Mouse (Mus musculus): ENCODE measurements around the gene Colec11. TPM values are rescaled to one million over a fixed set of nuclear protein-coding genes. Genes with fewer than 3 reads are reported as not detected.

The Colec11 gene
- polyA plus RNA-seq, 1 experiment from 2014 or later = 7.9 TPM

DNA sequence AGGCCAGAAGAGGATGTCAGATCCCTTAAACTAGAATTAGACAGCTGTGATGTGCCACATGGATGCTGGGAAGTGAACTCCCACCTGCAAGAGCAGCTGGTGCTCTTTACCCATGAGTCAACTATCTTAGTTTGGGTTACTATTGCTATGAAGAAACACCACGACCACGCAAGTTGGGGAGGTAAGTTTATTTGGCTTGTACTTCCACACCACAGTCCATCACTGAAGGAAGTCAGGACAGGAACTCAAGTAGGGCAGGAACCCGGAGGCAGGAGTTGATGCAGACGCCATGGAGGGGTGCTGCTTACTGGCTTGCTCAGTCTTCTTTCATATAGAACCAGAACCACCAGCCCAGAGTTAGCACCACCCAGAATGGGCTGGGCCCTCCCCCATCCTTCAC is 3.9 kb upstream of the Colec11 start:
- H3K4me1 ChIP-seq = peaks cover 23% of the 10 kb centered on the region
- no peak overlapping the region for H3K4me2 ChIP-seq
- 59% methylated on average over 4 of the region's 4 CpGs for WGBS
- no peak overlapping the region for H3K9ac ChIP-seq
- peaks cover 45% of the 10 kb centered on the region for H3K36me3 ChIP-seq
- no peaks in the 10 kb centered on the region for H3K9me3 ChIP-seq
- H3K4me3 ChIP-seq = no peak overlapping the region
- H3K27ac ChIP-seq (replicated peaks) = no peak overlapping the region
- ATAC-seq (ENCODE audit: extremely low read depth, insufficient number of reproducible peaks, low FRiP score, low TSS enrichment) = no peak
- H3K27me3 ChIP-seq (replicated peaks) = no peaks in the 10 kb centered on the region

DNA sequence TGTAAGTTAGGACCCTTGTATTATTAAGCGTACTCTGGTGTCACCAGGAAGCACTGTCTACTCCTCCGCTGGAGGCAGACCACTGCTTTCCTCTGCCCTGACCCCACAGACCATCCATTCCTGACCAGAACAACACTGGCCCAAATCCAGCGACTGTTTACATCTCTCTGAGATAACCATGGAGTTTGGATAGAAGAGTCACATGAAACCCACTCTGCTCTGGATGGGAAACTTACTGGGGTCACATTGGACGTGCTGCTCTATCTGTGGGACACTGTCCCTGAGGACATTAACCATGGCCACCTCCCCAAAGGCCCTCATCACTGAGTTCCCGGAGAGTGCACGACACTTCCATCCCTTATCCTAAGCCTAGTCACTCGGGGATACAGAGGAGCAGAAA is 2.2 kb upstream of the Colec11 start:
- no peak overlapping the region for H3K4me2 ChIP-seq
- WGBS = 58% methylated on average over 7 of the region's 7 CpGs
- ATAC-seq (ENCODE audit: extremely low read depth, insufficient number of reproducible peaks, low FRiP score, low TSS enrichment) = no peak

GRCm38 (mm10) chr12:28624251-28624650 is 1.1 kb upstream of the Colec11 start:
- Histone ChIP-seq H3K4me3 (no peak overlapping the region), H3K9me3 (no peaks in the 10 kb centered on the region), H3K27ac (replicated peaks) (no peak overlapping the region), H3K27me3 (replicated peaks) (no peaks in the 10 kb centered on the region), H3K4me1 (peaks cover 37% of the 10 kb centered on the region), H3K4me2 (no peak overlapping the region), H3K9ac (no peak overlapping the region), H3K36me3 (peaks cover 16% of the 10 kb centered on the region)
- 75% methylated on average over 2 of the region's 2 CpGs for WGBS
- ATAC-seq (ENCODE audit: extremely low read depth, insufficient number of reproducible peaks, low FRiP score, low TSS enrichment) = no peak

More for the DNA sequence above, 2.2 kb upstream of the Colec11 start:
- H3K4me1 ChIP-seq = peaks cover 37% of the 10 kb centered on the region
- peaks cover 28% of the 10 kb centered on the region for H3K36me3 ChIP-seq
- H3K9ac ChIP-seq = no peak overlapping the region
- H3K27me3 ChIP-seq (replicated peaks) = no peaks in the 10 kb centered on the region
- no peaks in the 10 kb centered on the region for H3K9me3 ChIP-seq
- H3K27ac ChIP-seq (replicated peaks) = no peak overlapping the region
- H3K4me3 ChIP-seq = no peak overlapping the region

DNA sequence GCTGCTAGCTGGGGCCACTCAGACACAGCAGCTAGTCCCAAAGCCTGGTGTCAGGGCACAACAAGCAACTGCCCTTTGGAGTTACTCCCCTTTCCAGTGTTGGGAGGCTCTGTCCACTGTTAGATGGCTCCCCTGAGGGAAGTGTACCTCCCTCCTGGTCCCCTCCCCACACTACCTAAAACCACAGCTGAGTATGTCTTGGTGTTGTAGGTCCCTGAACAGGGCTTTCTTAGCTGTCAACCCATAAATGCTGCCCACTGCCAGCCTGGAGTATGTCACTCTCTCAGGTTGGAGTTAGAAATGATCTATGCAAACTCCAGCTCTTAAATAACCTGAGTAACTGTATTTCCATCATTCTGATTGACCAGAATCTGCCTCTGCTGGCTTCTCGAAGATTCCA is 536 bp downstream of the Colec11 start:
- Histone ChIP-seq H3K9me3 (no peaks in the 10 kb centered on the region), H3K36me3 (peaks cover under 1% of the 10 kb centered on the region; the same call in 1 of the 2 replicates), H3K9ac (peak overlapping the region; percentile 58; the same call in 1 of the 2 replicates), H3K27ac (replicated peaks) (peak overlapping the region; percentile 69), H3K4me3 (0 out of 2 replicates have a peak overlapping the region, but pooled peaks have one; percentile 20), H3K4me2 (peak overlapping the region; percentile 62), H3K27me3 (replicated peaks) (no peaks in the 10 kb centered on the region), H3K4me1 (peaks cover 37% of the 10 kb centered on the region)
- 45% methylated on average over 1 of the region's 1 CpGs for WGBS
- no peak for ATAC-seq (ENCODE audit: extremely low read depth, insufficient number of reproducible peaks, low FRiP score, low TSS enrichment)

GRCm38 (mm10) chr12:28622167-28622532 is 1.0 kb downstream of the Colec11 start:
- Histone ChIP-seq H3K9me3 (no peaks in the 10 kb centered on the region), H3K4me3 (peak overlapping the region; percentile 24; the same call in 1 of the 2 replicates), H3K36me3 (no peaks in the 10 kb centered on the region), H3K9ac (peak overlapping the region; percentile 58), H3K4me1 (peaks cover 37% of the 10 kb centered on the region), H3K4me2 (peak overlapping the region; percentile 62), H3K27me3 (replicated peaks) (no peaks in the 10 kb centered on the region), H3K27ac (replicated peaks) (peak overlapping the region; percentile 69)
- WGBS = 19% methylated on average over 5 of the region's 5 CpGs
- ATAC-seq (ENCODE audit: extremely low read depth, insufficient number of reproducible peaks, low FRiP score, low TSS enrichment) = no peak

DNA sequence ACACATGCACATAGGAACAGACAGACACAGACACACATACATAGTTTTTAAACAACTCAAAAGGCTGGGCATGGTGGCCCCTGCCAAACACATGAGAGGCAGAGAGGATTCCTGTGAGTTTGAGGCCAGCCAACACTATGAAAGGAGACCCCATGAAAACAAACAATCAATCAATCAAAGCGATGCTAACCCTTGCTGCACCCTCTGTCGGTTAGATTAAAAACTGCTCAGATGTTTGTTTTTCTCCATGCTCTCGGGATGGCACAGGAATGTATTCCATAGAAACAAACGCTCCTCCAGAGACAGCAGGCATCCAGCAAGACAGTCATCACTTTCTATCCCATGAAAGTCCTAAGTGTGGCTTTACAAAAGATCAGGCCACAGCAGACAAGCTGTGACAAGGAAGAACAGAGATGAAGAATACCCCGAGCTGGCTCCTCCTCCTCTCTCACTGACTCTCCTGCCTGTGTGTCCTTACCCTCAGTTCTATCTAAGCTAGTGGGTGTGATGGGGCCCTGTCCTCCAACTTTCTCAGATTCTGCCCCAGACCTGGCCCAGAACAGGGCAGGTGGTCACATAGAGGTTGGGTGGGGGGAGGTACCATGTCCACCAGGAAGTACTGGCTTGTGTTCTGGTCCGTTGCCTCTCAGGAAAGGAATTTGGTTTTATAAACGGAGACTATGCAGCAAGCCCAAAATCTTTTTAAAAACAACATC is 1.6 kb downstream of the Colec11 start:
- no peaks in the 10 kb centered on the region for H3K27me3 ChIP-seq (replicated peaks)
- whole genome bisulfite sequencing = 10% methylated on average over 7 of the region's 7 CpGs
- H3K9ac ChIP-seq = peak overlapping the region; percentile 58
- peak overlapping the region; percentile 69 for H3K27ac ChIP-seq (replicated peaks)
- H3K4me1 ChIP-seq = peaks cover 37% of the 10 kb centered on the region
- peak overlapping the region; percentile 62 for H3K4me2 ChIP-seq
- H3K4me3 ChIP-seq = peak overlapping the region; percentile 24
- no peaks in the 10 kb centered on the region for H3K9me3 ChIP-seq
- no peaks in the 10 kb centered on the region for H3K36me3 ChIP-seq
- 0 out of 2 replicates have a peak, but pooled peaks have one; percentile 34 for ATAC-seq (ENCODE audit: extremely low read depth, insufficient number of reproducible peaks, low FRiP score, low TSS enrichment)

- H3K4me2 ChIP-seq = no peak overlapping the region
- no peak overlapping the region for H3K4me3 ChIP-seq
- whole genome bisulfite sequencing = 49% methylated on average over 4 of the region's 4 CpGs
Observed at GRCm38 (mm10) chr12:28617297-28617696, 5.9 kb downstream of the Colec11 start.

DNA sequence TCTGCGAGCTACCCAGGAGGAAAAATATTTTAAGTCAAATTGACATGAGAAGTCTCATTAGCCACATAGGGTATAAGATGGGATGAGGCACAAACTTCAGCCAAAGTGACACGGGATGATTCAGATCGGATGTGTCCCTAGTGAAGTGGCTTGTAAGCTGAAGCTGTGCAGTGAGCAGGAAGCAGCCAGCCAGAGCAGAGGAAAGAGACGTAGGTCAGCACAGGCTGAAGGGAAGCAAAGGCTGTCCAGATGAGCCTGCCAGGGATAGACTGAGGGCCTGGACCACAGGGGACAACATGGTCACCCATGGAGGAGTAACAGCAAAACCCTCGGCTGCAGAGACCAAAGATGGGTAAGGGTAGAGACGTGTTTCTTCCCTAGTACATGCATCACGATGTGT is 8.8 kb downstream of the Colec11 start:
- no peaks in the 10 kb centered on the region for H3K27me3 ChIP-seq (replicated peaks)
- no peaks in the 10 kb centered on the region for H3K9me3 ChIP-seq
- H3K9ac ChIP-seq = no peak overlapping the region
- H3K4me1 ChIP-seq = peaks cover 3% of the 10 kb centered on the region; the same call in 1 of the 2 replicates
- ATAC-seq (ENCODE audit: extremely low read depth, insufficient number of reproducible peaks, low FRiP score, low TSS enrichment) = no peak
- no peak overlapping the region for H3K4me2 ChIP-seq
- H3K4me3 ChIP-seq = no peak overlapping the region
- no peaks in the 10 kb centered on the region for H3K36me3 ChIP-seq
- WGBS = 61% methylated on average over 7 of the region's 7 CpGs
- no peak overlapping the region for H3K27ac ChIP-seq (replicated peaks)

More at GRCm38 (mm10) chr12:28617297-28617696, 5.9 kb downstream of the Colec11 start:
- Histone ChIP-seq H3K27me3 (replicated peaks) (no peaks in the 10 kb centered on the region), H3K9ac (no peak overlapping the region), H3K36me3 (no peaks in the 10 kb centered on the region), H3K9me3 (no peaks in the 10 kb centered on the region), H3K27ac (replicated peaks) (no peak overlapping the region), H3K4me1 (peaks cover 18% of the 10 kb centered on the region)
- no peak for ATAC-seq (ENCODE audit: extremely low read depth, insufficient number of reproducible peaks, low FRiP score, low TSS enrichment)

DNA sequence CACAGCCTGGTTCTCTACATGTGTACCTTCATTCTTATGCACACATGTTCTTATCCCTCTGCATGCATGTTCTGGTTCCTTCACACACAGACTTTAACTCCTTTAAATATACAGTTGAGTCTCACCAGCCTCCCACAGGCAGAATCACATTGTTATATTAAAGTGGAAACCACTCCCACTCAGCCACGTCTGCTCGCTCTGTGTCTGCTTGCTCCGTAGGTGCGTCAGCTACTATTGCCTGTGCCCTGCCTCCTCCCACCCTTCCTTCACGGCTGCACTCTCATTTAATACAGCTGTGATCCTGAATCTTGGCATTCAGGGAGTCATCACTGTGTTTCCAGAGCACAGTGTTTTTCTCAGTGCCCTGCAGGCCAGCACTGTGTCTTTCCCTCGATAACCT is 10.8 kb downstream of the Colec11 start:
- WGBS = 63% methylated on average over 6 of the region's 6 CpGs
- Histone ChIP-seq H3K9ac (no peak overlapping the region), H3K4me1 (peaks cover 12% of the 10 kb centered on the region), H3K36me3 (no peaks in the 10 kb centered on the region), H3K27me3 (replicated peaks) (no peaks in the 10 kb centered on the region), H3K4me3 (no peak overlapping the region), H3K9me3 (no peaks in the 10 kb centered on the region), H3K4me2 (no peak overlapping the region), H3K27ac (replicated peaks) (no peak overlapping the region)
- no peak for ATAC-seq (ENCODE audit: extremely low read depth, insufficient number of reproducible peaks, low FRiP score, low TSS enrichment)

DNA sequence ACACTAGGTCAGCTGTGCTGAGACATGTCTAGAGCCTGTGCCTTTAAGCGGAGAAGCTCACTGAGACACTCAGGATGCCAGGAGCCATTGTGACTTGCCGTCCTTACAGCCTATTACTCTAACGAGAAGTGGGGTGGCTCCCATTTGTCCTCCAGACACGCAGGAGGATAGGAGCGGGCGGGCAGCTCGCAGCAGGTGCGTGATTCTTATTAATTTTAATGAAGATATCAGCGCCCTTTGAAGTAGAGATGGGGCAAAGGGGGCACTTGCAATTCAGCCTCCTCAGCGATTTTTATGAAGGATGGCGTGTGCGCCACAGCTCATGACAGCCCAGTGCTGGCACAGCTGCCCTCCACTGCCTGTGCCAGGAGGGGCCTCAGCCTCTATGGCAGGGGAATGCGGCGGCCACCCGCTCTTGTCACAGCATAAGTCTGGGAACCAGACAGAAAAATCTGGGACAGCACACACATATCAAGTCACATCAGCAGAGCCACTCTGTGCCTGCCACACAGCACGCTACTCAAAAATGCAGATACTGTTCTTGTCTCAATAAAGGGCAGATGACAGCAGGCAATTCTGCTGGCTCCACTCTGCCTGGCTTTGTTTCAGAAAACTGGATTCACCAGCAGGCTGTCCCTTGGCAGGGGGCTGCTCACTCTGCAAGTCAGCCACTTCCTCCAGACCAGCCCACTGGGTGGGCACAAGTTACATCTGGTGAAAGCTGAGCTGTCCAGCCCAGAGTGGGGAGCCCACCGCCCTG is 15.5 kb downstream of the Colec11 start:
- ATAC-seq (ENCODE audit: extremely low read depth, insufficient number of reproducible peaks, low FRiP score, low TSS enrichment) = no peak
- H3K4me1 ChIP-seq = peaks cover 13% of the 10 kb centered on the region
- peak overlapping the region; percentile 14 for H3K4me2 ChIP-seq
- no peak overlapping the region for H3K4me3 ChIP-seq
- H3K27ac ChIP-seq (replicated peaks) = no peak overlapping the region; the same call in 1 of the 2 replicates
- no peaks in the 10 kb centered on the region for H3K9me3 ChIP-seq
- no peaks in the 10 kb centered on the region for H3K36me3 ChIP-seq
- 55% methylated on average over 17 of the region's 17 CpGs for WGBS
- peak overlapping the region; percentile 6 for H3K9ac ChIP-seq
- H3K27me3 ChIP-seq (replicated peaks) = 0 out of 2 replicates have a peak, but pooled peaks cover 3% of the 10 kb centered on the region

DNA sequence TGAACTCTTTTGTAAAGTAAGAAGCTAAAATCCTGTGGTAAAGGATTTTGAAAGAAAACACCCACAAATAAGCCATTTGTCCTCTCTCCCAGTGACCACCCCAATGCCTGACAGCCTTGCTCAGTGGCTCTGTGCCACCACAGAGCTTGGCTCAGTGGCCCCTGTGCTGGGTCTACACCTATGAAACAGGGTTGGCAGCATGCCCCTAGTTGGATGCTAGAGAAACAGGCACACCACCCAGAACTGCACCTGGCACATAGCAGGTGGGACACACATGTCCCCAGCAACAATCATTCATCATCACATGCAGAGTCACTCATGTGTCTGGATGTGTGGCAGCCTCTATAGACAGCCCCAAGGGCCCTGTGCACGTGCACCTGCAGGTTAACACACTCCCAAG is 19.7 kb downstream of the Colec11 start:
- H3K4me3 ChIP-seq = no peak overlapping the region
- peaks cover 21% of the 10 kb centered on the region for H3K4me1 ChIP-seq
- H3K36me3 ChIP-seq = no peaks in the 10 kb centered on the region
- H3K27ac ChIP-seq (replicated peaks) = no peak overlapping the region
- WGBS = 57% methylated on average over 1 of the region's 1 CpGs
- no peaks in the 10 kb centered on the region for H3K9me3 ChIP-seq
- no peak overlapping the region for H3K9ac ChIP-seq
- H3K4me2 ChIP-seq = no peak overlapping the region
- peaks cover 10% of the 10 kb centered on the region; the same call in 1 of the 2 replicates for H3K27me3 ChIP-seq (replicated peaks)
- no peak for ATAC-seq (ENCODE audit: extremely low read depth, insufficient number of reproducible peaks, low FRiP score, low TSS enrichment)

Measured in heart, embryonic 13.5 days (tissue).